In genomic region chr7:132198806-132199205, GRCm38 (mm10) we compare ENCODE assay signal across 25 mouse cellular contexts. TPM values are rescaled to one million over a fixed set of nuclear protein-coding genes. Genes with fewer than 3 reads are reported as not detected.
"Had no signal": no experiment of that assay in that cellular context is flagged by ENCODE, and none has a peak within 500 bp of the region (broad histone marks: within the 10 kb centered on the region; RNA-seq: fewer than 3 reads in every experiment).

No protein-coding gene starts in this region.

- H3K4me1 ChIP-seq: heart, embryonic 13.5 days; heart, embryonic 15.5 days; intestine, embryonic 15.5 days; liver, embryonic 13.5 days had no signal

- ATAC-seq: hindbrain, embryonic 16.5 days; inflammation-experienced regulatory T-cells, adult 6 months; intestine, embryonic 15.5 days; intestine, postnatal 0 days had no signal

- H3K9ac ChIP-seq: heart, embryonic 13.5 days; heart, embryonic 15.5 days; hindbrain, embryonic 12.5 days; hindbrain, embryonic 14.5 days; intestine, embryonic 15.5 days; liver, embryonic 13.5 days had no signal

- H3K9me3 ChIP-seq: heart, embryonic 13.5 days; heart, embryonic 15.5 days; hindbrain, embryonic 10.5 days; hindbrain, embryonic 12.5 days; intestine, embryonic 15.5 days; liver, embryonic 13.5 days had no signal

- H3K4me2 ChIP-seq: heart, embryonic 11.5 days; heart, embryonic 13.5 days; heart, embryonic 15.5 days; hindbrain, embryonic 12.5 days; hindbrain, embryonic 14.5 days; intestine, embryonic 15.5 days; liver, embryonic 11.5 days; liver, embryonic 13.5 days had no signal

- H3K27me3 ChIP-seq: heart, embryonic 15.5 days; hindbrain, embryonic 12.5 days; intestine, embryonic 15.5 days; liver, embryonic 13.5 days had no signal

- H3K36me3 ChIP-seq: heart, embryonic 13.5 days; heart, embryonic 15.5 days; hindbrain, embryonic 10.5 days; hindbrain, embryonic 12.5 days; intestine, embryonic 15.5 days; liver, embryonic 13.5 days had no signal

- DNase-seq: gastrocnemius, postnatal 14 days; gastrocnemius, postnatal 36 days; heart, adult 11 months; heart, adult 2 months; heart, postnatal 4 days; kidney, adult 18-20 months; kidney, adult 8-10 months; kidney, postnatal 10 days; kidney, postnatal 25 days; kidney, postnatal 4 days; liver; liver, embryonic 13.5 days had no signal

- H3K4me3 ChIP-seq: heart, adult 2 months; heart, embryonic 13.5 days; heart, embryonic 15.5 days; hindbrain, embryonic 10.5 days; hindbrain, embryonic 12.5 days; intestine, embryonic 15.5 days; layer of hippocampus, adult 2 months; left cerebral cortex, adult 2 months; liver, embryonic 13.5 days had no signal

- H3K27ac ChIP-seq: heart, adult 2 months; heart, embryonic 13.5 days; heart, embryonic 15.5 days; hindbrain, embryonic 10.5 days; hindbrain, embryonic 12.5 days; hindbrain, embryonic 14.5 days; intestine, embryonic 15.5 days; layer of hippocampus, adult 2 months; left cerebral cortex, adult 2 months; liver, embryonic 13.5 days had no signal

RNA-seq across cellular contexts. Expression of gene Cpxm2, which starts 44.3 kb away (rescaled TPM):
- polyA plus RNA-seq: heart, embryonic 11.5 days; inflammation-experienced regulatory T-cells, adult 6 months had no signal
